Mouse (Mus musculus) testis, adult 10 weeks (tissue): ENCODE results near the gene Cyp4f40. TPM values are rescaled to one million over a fixed set of nuclear protein-coding genes. Genes with fewer than 3 reads are reported as not detected.

ENCODE experiments used
- polyA plus RNA-seq: library from polyadenylated mRNA; stranded (reverse); fragments of 350-450 nt; fragmentation: Illumina TruSeq; extraction: RNeasy Lipid Tissue Mini Kit (QIAGEN cat#74804); gene quantifications from one replicate; pipeline ENCODE4 v1.2.3, GENCODE M21; 2014; ENCODE audit warnings: low read depth, low replicate concordance

Cyp4f40 gene
- 0.11 TPM for polyA plus RNA-seq

GRCm38 (mm10) chr17:32658712-32659111 is at the start of gene Cyp4f40:
Gene Cyp4f40 (plus strand): TSS chr17:32658900.

GRCm38 (mm10) chr17:32621018-32621417 is 37.7 kb upstream of the Cyp4f40 start, which contains the start of gene Cyp4f37:
Gene Cyp4f37 (plus strand): TSS chr17:32621309.

GRCm38 (mm10) chr17:32685048-32685750 is 26.5 kb downstream of the Cyp4f40 start, which contains the start of gene Cyp4f15:
Gene Cyp4f15 (plus strand): TSS chr17:32685627.

Other genes starting within 250 kb of the Cyp4f40 start
- 0.18 TPM for gene Pglyrp2, start 234.7 kb upstream of the Cyp4f40 start, polyA plus RNA-seq
- 21.4 TPM for gene Cyp4f39, start 206.2 kb upstream of the Cyp4f40 start, polyA plus RNA-seq
- gene Cyp4f17, start 152.8 kb upstream of the Cyp4f40 start, polyA plus RNA-seq: 0.13 TPM
- gene Cyp4f16, start 122.3 kb upstream of the Cyp4f40 start, polyA plus RNA-seq: 0.39 TPM
- gene Cyp4f37, start 37.6 kb upstream of the Cyp4f40 start, polyA plus RNA-seq: 1.6 TPM
- gene Cyp4f15, start 26.7 kb downstream of the Cyp4f40 start, polyA plus RNA-seq: 0.29 TPM
- gene Zfp871, start 129.4 kb downstream of the Cyp4f40 start, polyA plus RNA-seq: 9.2 TPM
- gene Zfp811, start 151.0 kb downstream of the Cyp4f40 start, polyA plus RNA-seq: 0.42 TPM
- gene Zfp799, start 171.4 kb downstream of the Cyp4f40 start, polyA plus RNA-seq: 2.0 TPM
- gene Zfp870, start 232.7 kb downstream of the Cyp4f40 start, polyA plus RNA-seq: 2.5 TPM